Mouse (Mus musculus): ENCODE data around the gene Sox18.

DNA sequence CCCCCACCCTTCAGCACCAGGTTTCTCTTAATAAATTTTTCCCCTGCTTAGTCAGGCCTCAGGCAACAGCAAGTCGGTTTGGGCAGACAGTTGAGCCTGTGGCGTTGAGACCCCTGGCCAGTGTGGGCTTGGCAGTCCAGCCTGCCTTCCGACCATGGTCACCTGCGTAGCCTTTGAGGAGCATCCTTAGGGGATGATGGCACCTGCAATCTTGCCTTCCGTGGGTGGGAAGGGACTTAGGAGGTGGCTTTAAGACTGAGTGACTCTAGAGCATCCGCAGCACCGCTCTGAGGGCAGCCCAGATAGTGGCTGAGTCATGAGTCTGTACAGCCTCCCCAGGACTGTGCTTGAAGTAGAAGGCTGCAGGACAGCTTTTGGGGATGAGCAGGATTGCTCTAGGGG, 9.3 kb upstream of the Sox18 start:
- no peak for TF ChIP-seq CTCF (IDR thresholded peaks at IDR 0.05; ENCODE audit: extremely low read depth, insufficient read depth, low read length)
- TF ChIP-seq POLR2A (IDR thresholded peaks at IDR 0.05; ENCODE audit: extremely low read depth, insufficient read depth, low read length), result peak; percentile 39; the same call in 1 of the 2 replicates

All from cortical plate, adult 2 months (tissue).